Mouse (Mus musculus) MEL (cell line): ENCODE measurements at regions not wholly inside any gene's neighbourhood (a gene's known extent, or its start where the extent isn't known, plus 50 kb on each side); places are given as distances from the start of the nearest gene placed in this dataset.

Experiments
- DNase-seq: peaks from one replicate; pipeline ENCODE4 v3.0.0; 2011; ENCODE audit warnings: low read depth, low spot score
- H3K27ac ChIP-seq: 2 replicates; pipeline ENCODE4 v1.5.1; 2012; ENCODE audit warnings: low read depth, mild to moderate bottlenecking, control low read depth, low read length, moderate library complexity; ENCODE audit not compliant: control insufficient read depth
- H3K27me3 ChIP-seq, 2 experiments: fragments of 150-350 bp in 1 of 2; sonication (generic) in 1 of 2; 2 replicates each; pipeline ENCODE4 v1.6.1; 2012; ENCODE audit warnings: low read length in 2 of 2, mild to moderate bottlenecking in 2 of 2, improper control_type of control experiment in 1 of 2, moderate library complexity in 1 of 2; ENCODE audit not compliant: insufficient read depth in 2 of 2, control insufficient read depth in 1 of 2
- H3K36me3 ChIP-seq, 2 experiments: 2 replicates each; pipeline ENCODE4 v1.6.1; 2012 to 2014; ENCODE audit warnings: low read length in 2 of 2, improper control_type of control experiment in 1 of 2, inconsistent platforms in 1 of 2, mild to moderate bottlenecking in 1 of 2; ENCODE audit not compliant: insufficient read depth in 2 of 2, control insufficient read depth in 1 of 2
- H3K4me1 ChIP-seq, 2 experiments: fragments of 150-350 bp in 1 of 2; sonication (generic) in 1 of 2; 2 replicates each; pipeline ENCODE4 v1.6.1; 2012; ENCODE audit warnings: low read length in 2 of 2, improper control_type of control experiment in 1 of 2, mild to moderate bottlenecking in 1 of 2; ENCODE audit not compliant: insufficient read depth in 2 of 2, control insufficient read depth in 1 of 2
- H3K4me3 ChIP-seq, 2 experiments: fragments of 150-350 bp in 1 of 2; sonication (generic) in 1 of 2; 2 replicates each; pipeline ENCODE4 v1.5.1; 2012; ENCODE audit warnings: low read depth in 2 of 2, low read length in 2 of 2, mild to moderate bottlenecking in 2 of 2, moderate library complexity in 2 of 2, control low read depth in 1 of 2, improper control_type of control experiment in 1 of 2; ENCODE audit not compliant: control insufficient read depth in 1 of 2, insufficient read depth in 1 of 2
- H3K79me2 ChIP-seq: 2 replicates; pipeline ENCODE4 v1.6.1; 2012; ENCODE audit warnings: mild to moderate bottlenecking, low read length, moderate library complexity; ENCODE audit not compliant: control insufficient read depth, poor library complexity, insufficient read depth
- H3K9ac ChIP-seq: 2 replicates; pipeline ENCODE4 v1.6.1; 2012; ENCODE audit warnings: low read depth, mild to moderate bottlenecking, control low read depth, low read length, moderate library complexity; ENCODE audit not compliant: control insufficient read depth, poor library complexity, severe bottlenecking
- H3K9me3 ChIP-seq: fragments of 150-350 bp; sonication (generic); replicated peaks from 2 replicates; pipeline ENCODE4 v1.6.1; 2012; ENCODE audit warnings: mild to moderate bottlenecking, low read length, improper control_type of control experiment, moderate library complexity; ENCODE audit not compliant: insufficient read depth
- CHD1 ChIP-seq: IDR thresholded peaks from 2 replicates; pipeline ENCODE4 v1.6.1; 2012; ENCODE audit warnings: low read depth, mild to moderate bottlenecking, inconsistent platforms, low read length, improper control_type of control experiment
- CHD2 ChIP-seq: IDR thresholded peaks from 2 replicates; pipeline ENCODE4 v1.6.1; 2011; ENCODE audit warnings: low read length, improper control_type of control experiment
- CTCF ChIP-seq, 3 experiments: IDR thresholded peaks in 2 of 3; conservative IDR thresholded peaks in 1 of 3; 2 replicates each; pipeline ENCODE4 v1.5.1; 2011 to 2012; ENCODE audit warnings: low read length in 3 of 3, low read depth in 2 of 3, mild to moderate bottlenecking in 2 of 3, improper control_type of control experiment in 1 of 3, inconsistent platforms in 1 of 3, mixed read lengths in 1 of 3, moderate library complexity in 1 of 3; ENCODE audit not compliant: control insufficient read depth in 1 of 3, insufficient read depth in 1 of 3, poor library complexity in 1 of 3, severe bottlenecking in 1 of 3
- E2F4 ChIP-seq: IDR thresholded peaks from 2 replicates; pipeline ENCODE4 v1.6.1; 2011; ENCODE audit warnings: low read depth, low read length, improper control_type of control experiment, borderline replicate concordance
- ELF1 ChIP-seq: IDR thresholded peaks from 2 replicates; pipeline ENCODE4 v1.6.1; 2014; ENCODE audit warnings: low read depth, mild to moderate bottlenecking, inconsistent platforms, low read length, improper control_type of control experiment, moderate library complexity
- GATA1 ChIP-seq: IDR thresholded peaks from 2 replicates; pipeline ENCODE4 v1.6.1; 2011; ENCODE audit warnings: low read depth, low read length, improper control_type of control experiment
- HCFC1 ChIP-seq: IDR thresholded peaks from 2 replicates; pipeline ENCODE4 v1.6.1; 2012; ENCODE audit warnings: low read depth, mild to moderate bottlenecking, inconsistent platforms, low read length, improper control_type of control experiment, moderate library complexity
- KAT2A ChIP-seq: conservative IDR thresholded peaks from 2 replicates; pipeline ENCODE4 v1.6.1; 2012; ENCODE audit warnings: low read depth, low read length, improper control_type of control experiment, inconsistent platforms
- MAX ChIP-seq: IDR thresholded peaks from 2 replicates; pipeline ENCODE4 v1.6.1; 2011; ENCODE audit warnings: low read length, improper control_type of control experiment
- MEF2A ChIP-seq: IDR thresholded peaks from 2 replicates; pipeline ENCODE4 v1.6.1; 2014; ENCODE audit warnings: low read depth, mild to moderate bottlenecking, inconsistent platforms, low read length, improper control_type of control experiment; ENCODE audit not compliant: poor library complexity, insufficient replicate concordance, severe bottlenecking; ENCODE audit errors: extremely low read depth
- MXI1 ChIP-seq: IDR thresholded peaks from 2 replicates; pipeline ENCODE4 v1.6.1; 2011; ENCODE audit warnings: mild to moderate bottlenecking, low read depth, low read length, improper control_type of control experiment
- MYC ChIP-seq: IDR thresholded peaks from 2 replicates; pipeline ENCODE4 v1.6.1; 2011; ENCODE audit warnings: low read depth, mild to moderate bottlenecking, low read length, improper control_type of control experiment, moderate library complexity
- NELFE ChIP-seq: IDR thresholded peaks from 2 replicates; pipeline ENCODE4 v1.6.1; 2011; ENCODE audit warnings: low read depth, low read length, improper control_type of control experiment
- NRF1 ChIP-seq: IDR thresholded peaks from 2 replicates; pipeline ENCODE4 v1.6.1; 2014; ENCODE audit warnings: low read depth, mild to moderate bottlenecking, inconsistent platforms, low read length, improper control_type of control experiment, moderate library complexity; ENCODE audit not compliant: poor library complexity, insufficient read depth, severe bottlenecking
- SIN3A ChIP-seq: IDR thresholded peaks from 2 replicates; pipeline ENCODE4 v1.6.1; 2012; ENCODE audit warnings: low read length, improper control_type of control experiment, inconsistent platforms
- SMC3 ChIP-seq: IDR thresholded peaks from 2 replicates; pipeline ENCODE4 v1.6.1; 2011; ENCODE audit warnings: low read depth, low read length, improper control_type of control experiment
- TBP ChIP-seq: IDR thresholded peaks from 2 replicates; pipeline ENCODE4 v1.8.0; 2011; ENCODE audit warnings: low read depth, low read length, improper control_type of control experiment
- TCF12 ChIP-seq: IDR thresholded peaks from 2 replicates; pipeline ENCODE4 v1.6.1; 2014; ENCODE audit warnings: low read depth, mild to moderate bottlenecking, inconsistent platforms, low read length, improper control_type of control experiment, moderate library complexity
- UBTF ChIP-seq: IDR thresholded peaks from 2 replicates; pipeline ENCODE4 v1.6.1; 2012; ENCODE audit warnings: low read depth, mild to moderate bottlenecking, inconsistent platforms, low read length, improper control_type of control experiment, moderate library complexity, borderline replicate concordance; ENCODE audit not compliant: insufficient read depth
- USF1 ChIP-seq: IDR thresholded peaks from 2 replicates; pipeline ENCODE4 v1.6.1; 2014; ENCODE audit warnings: low read depth, mild to moderate bottlenecking, inconsistent platforms, low read length, improper control_type of control experiment, moderate library complexity
- ZKSCAN1 ChIP-seq: IDR thresholded peaks from 2 replicates; pipeline ENCODE4 v1.6.1; 2012; ENCODE audit warnings: low read depth, mild to moderate bottlenecking, inconsistent platforms, low read length, improper control_type of control experiment, moderate library complexity
- ZMIZ1 ChIP-seq: IDR thresholded peaks from 2 replicates; pipeline ENCODE4 v1.6.1; 2012; ENCODE audit warnings: low read depth, mild to moderate bottlenecking, inconsistent platforms, low read length, improper control_type of control experiment, moderate library complexity

DNA sequence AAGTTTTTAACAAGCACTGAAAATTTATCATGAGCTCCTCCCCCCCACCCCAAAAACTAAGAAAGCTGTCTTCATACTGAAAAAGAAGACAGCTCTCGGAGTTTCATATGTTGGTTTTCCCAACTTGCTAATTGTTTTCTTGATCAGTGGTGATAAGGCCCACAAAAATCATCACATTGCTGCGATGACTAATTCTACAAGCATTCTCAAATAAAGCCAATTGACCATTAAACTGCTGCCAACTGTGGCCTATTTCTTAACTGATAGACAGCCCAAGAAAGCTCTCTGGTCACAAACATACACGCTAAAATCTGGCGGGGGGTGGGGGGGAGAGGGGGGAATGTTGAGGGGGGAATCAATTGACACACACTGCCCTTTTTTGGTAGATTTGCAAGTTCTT is 345.0 kb upstream of the Acvr2a start:
- Histone ChIP-seq H3K36me3 (no peaks in the 10 kb centered on the region), H3K79me2 (no peaks in the 10 kb centered on the region), H3K9me3 (no peaks in the 10 kb centered on the region), H3K27me3 (no peaks in the 10 kb centered on the region), H3K9ac (no peak overlapping the region), H3K4me1 (no peaks in the 10 kb centered on the region), H3K27ac (no peak overlapping the region), H3K4me3 (no peak overlapping the region)
- no peak for DNase-seq
- TF ChIP-seq CHD1: no peak
- TF ChIP-seq GATA1: no peak
- no peak for TF ChIP-seq CHD2
- TF ChIP-seq HCFC1: no peak

DNA sequence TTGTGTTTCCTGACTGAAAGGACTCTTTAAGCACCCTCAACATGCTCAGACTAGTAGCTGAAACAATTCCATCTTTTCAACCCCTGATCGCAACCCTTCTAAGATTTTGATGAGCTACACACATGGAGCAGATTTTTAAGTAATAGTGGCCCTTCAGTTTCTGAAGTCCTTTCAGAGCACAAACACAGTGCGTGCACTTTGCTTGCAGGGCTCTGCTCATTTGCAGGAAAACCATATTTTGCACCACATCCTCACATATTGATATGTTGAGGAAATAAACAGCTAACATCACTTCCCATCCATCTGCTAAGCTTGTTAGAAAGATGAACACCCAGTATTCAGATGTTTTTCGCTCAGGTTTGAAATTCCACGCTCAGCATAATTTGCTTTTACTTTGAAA is 344.6 kb upstream of the Acvr2a start:
- no peak overlapping the region for H3K27ac ChIP-seq
- H3K79me2 ChIP-seq: no peaks in the 10 kb centered on the region
- TF ChIP-seq GATA1: no peak
- TF ChIP-seq ZKSCAN1: no peak
- TF ChIP-seq HCFC1: no peak
- TF ChIP-seq ZMIZ1: no peak
- no peak for TF ChIP-seq TCF12
- TF ChIP-seq USF1: no peak
- TF ChIP-seq KAT2A: no peak
- TF ChIP-seq MAX: no peak
- no peak for TF ChIP-seq SMC3
- no peak for TF ChIP-seq NELFE
- TF ChIP-seq E2F4: no peak
- TF ChIP-seq UBTF: no peak
- TF ChIP-seq ELF1: no peak
- no peak for TF ChIP-seq CTCF (IDR thresholded peaks at IDR 0.05 in 2 of 3, conservative IDR thresholded peaks at IDR 0.05 in 1 of 3; ENCODE audit: control insufficient read depth in 1 of 3, insufficient read depth in 1 of 3, low read depth in 2 of 3, low read length in 3 of 3, poor library complexity in 1 of 3, severe bottlenecking in 1 of 3)
- TF ChIP-seq MEF2A: no peak
- no peak for TF ChIP-seq MYC
- TF ChIP-seq SIN3A: no peak
- TF ChIP-seq TBP: no peak
- no peak for TF ChIP-seq NRF1
- TF ChIP-seq MXI1: no peak
- H3K4me1 ChIP-seq: no peaks in the 10 kb centered on the region
- H3K27me3 ChIP-seq: no peaks in the 10 kb centered on the region
- H3K9ac ChIP-seq: no peak overlapping the region
- no peak overlapping the region for H3K4me3 ChIP-seq
- no peaks in the 10 kb centered on the region for H3K36me3 ChIP-seq
- no peak for DNase-seq
- H3K9me3 ChIP-seq: no peaks in the 10 kb centered on the region
